Mouse (Mus musculus): ENCODE data around the gene Six5. TPM values are rescaled to one million over a fixed set of nuclear protein-coding genes. Genes with fewer than 3 reads are reported as not detected.
"Not testable (repeated sequence)": the region's sequence is repeated elsewhere in the genome, so short reads cannot be mapped to it uniquely, and the experiment has no call there.

The Six5 gene
- total RNA-seq, 1 experiment, result 3.0 TPM

DNA sequence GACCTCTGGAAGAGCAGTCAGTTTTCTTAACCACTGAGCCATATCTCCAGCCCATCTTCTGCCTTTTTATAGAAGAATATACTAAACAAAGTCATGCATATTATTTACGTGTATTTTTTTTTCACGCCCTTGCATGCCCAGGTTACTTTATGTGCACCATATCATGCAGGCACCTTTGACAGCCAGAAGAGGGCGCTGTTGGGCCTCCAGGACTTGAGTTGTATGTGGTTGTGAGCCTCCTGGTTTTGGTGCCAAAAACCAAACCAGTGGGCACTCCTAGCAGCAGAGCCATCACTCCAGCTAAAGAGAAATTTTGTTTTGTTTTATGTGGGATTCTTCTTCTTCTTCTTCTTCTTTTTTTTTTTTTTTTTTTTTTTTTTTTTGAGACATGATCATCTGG lies 24.9 kb upstream of the Six5 start:
- TF ChIP-seq CHD2 (IDR thresholded peaks at IDR 0.05; ENCODE audit: low read depth, low read length), result no peak
- no peak; the same call in 1 of the 2 replicates for TF ChIP-seq ZNF384 (IDR thresholded peaks at IDR 0.05; ENCODE audit: low read depth, low read length)
- no peak for TF ChIP-seq HCFC1 (IDR thresholded peaks at IDR 0.05; ENCODE audit: borderline replicate concordance, insufficient read depth, low read length)
- TF ChIP-seq ZC3H11A (IDR thresholded peaks at IDR 0.05; ENCODE audit: borderline replicate concordance, low read depth, low read length), result no peak
- no peak for TF ChIP-seq MAFK (IDR thresholded peaks at IDR 0.05; ENCODE audit: insufficient read depth, low read depth, low read length)
- H3K9me3 ChIP-seq (ENCODE audit: control insufficient read depth, insufficient read depth, low read depth, low read length), result no peaks in the 10 kb centered on the region
- no peak overlapping the region for H3K4me3 ChIP-seq (ENCODE audit: insufficient read depth in 1 of 2, low read depth in 1 of 2, low read length in 2 of 2, poor library complexity in 1 of 2, severe bottlenecking in 1 of 2)
- peaks cover 0 to 5% of the 10 kb centered on the region in 2 experiments; a peak in 2 of 4 replicates for H3K4me1 ChIP-seq (ENCODE audit: control insufficient read depth in 2 of 2, insufficient read depth in 2 of 2, low read length in 2 of 2, poor library complexity in 1 of 2)
- no peak overlapping the region for H3K27ac ChIP-seq (ENCODE audit: insufficient read depth, low read depth, low read length, poor library complexity, severe bottlenecking)
- H3K36me3 ChIP-seq (ENCODE audit: control insufficient read depth, insufficient read depth, low read length, poor library complexity, severe bottlenecking), result no peaks in the 10 kb centered on the region
- in situ Hi-C loops (cut with MboI; ENCODE audit: low sequenced_read_pairs in 2 of 2, unreplicated experiment in 2 of 2), result no loop called here
- DNase-seq (ENCODE audit: low read depth, low spot score), result no peak
- no peak overlapping the region for H3K9ac ChIP-seq (ENCODE audit: insufficient read depth, low read depth, low read length, poor library complexity, severe bottlenecking)

DNA sequence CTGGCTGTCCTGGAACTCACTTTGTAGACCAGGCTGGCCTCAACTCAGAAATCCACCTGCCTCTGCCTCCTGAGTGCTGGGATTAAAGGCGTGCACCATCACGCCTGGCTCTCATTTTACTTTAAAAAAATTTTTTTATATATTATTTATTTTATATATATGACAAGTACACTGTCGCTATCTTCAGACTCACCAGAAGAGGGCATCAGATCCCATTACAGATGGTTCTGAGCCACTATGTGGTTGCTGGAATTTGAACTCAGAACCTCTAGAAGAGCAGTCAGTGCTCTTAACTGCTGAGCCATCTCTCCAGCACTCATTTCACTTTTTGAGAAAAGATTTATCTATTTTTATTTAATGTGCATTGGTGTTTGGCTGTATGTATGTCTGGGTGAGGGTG lies 23.4 kb upstream of the Six5 start:
- H3K27ac ChIP-seq (ENCODE audit: insufficient read depth, low read depth, low read length, poor library complexity, severe bottlenecking); H3K4me1 ChIP-seq (ENCODE audit: control insufficient read depth in 2 of 2, insufficient read depth in 2 of 2, low read length in 2 of 2, poor library complexity in 1 of 2); H3K9me3 ChIP-seq (ENCODE audit: control insufficient read depth, insufficient read depth, low read depth, low read length); in situ Hi-C loops (cut with MboI; ENCODE audit: low sequenced_read_pairs in 2 of 2, unreplicated experiment in 2 of 2); H3K36me3 ChIP-seq (ENCODE audit: control insufficient read depth, insufficient read depth, low read length, poor library complexity, severe bottlenecking); DNase-seq (ENCODE audit: low read depth, low spot score); H3K9ac ChIP-seq (ENCODE audit: insufficient read depth, low read depth, low read length, poor library complexity, severe bottlenecking); H3K4me3 ChIP-seq (ENCODE audit: insufficient read depth in 1 of 2, low read depth in 1 of 2, low read length in 2 of 2, poor library complexity in 1 of 2, severe bottlenecking in 1 of 2): not testable (repeated sequence)

DNA sequence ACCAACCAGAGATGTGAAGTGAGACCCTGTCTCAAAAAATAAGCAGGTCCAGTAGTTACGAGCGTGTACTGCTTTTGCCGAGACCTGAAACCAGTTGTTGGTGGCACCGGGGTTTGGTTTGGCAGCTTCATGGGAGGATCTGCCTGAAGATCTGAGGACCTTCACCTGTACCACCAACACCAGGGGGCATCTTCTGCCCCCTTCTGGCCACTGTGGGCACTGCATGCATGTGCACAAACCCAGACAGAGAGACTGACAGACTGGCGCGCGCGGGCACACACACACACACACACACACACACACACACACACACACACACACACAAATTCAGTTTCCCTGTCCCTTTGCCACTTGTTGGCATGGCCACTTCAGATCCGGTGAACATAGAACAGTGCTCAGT lies 20.9 kb upstream of the Six5 start:
- Histone ChIP-seq H3K9me3 (ENCODE audit: control insufficient read depth, insufficient read depth, low read depth, low read length) (no peaks in the 10 kb centered on the region), H3K9ac (ENCODE audit: insufficient read depth, low read depth, low read length, poor library complexity, severe bottlenecking) (no peak overlapping the region), H3K36me3 (ENCODE audit: control insufficient read depth, insufficient read depth, low read length, poor library complexity, severe bottlenecking) (peaks cover 6% of the 10 kb centered on the region), H3K4me3 (ENCODE audit: insufficient read depth in 1 of 2, low read depth in 1 of 2, low read length in 2 of 2, poor library complexity in 1 of 2, severe bottlenecking in 1 of 2) (peak overlapping the region in 1 of 2 experiments; percentile 17; a peak in 1 of 4 replicates), H3K4me1 (ENCODE audit: control insufficient read depth in 2 of 2, insufficient read depth in 2 of 2, low read length in 2 of 2, poor library complexity in 1 of 2) (peaks cover 0 to 12% of the 10 kb centered on the region in 2 experiments; a peak in 3 of 4 replicates), H3K27ac (ENCODE audit: insufficient read depth, low read depth, low read length, poor library complexity, severe bottlenecking) (no peak overlapping the region)
- in situ Hi-C loops (cut with MboI; ENCODE audit: low sequenced_read_pairs in 2 of 2, unreplicated experiment in 2 of 2), result no loop called here
- peak; percentile 82 for DNase-seq (ENCODE audit: low read depth, low spot score)
- TF ChIP-seq CHD2 (IDR thresholded peaks at IDR 0.05; ENCODE audit: low read depth, low read length) (no peak), HCFC1 (IDR thresholded peaks at IDR 0.05; ENCODE audit: borderline replicate concordance, insufficient read depth, low read length) (no peak), ZNF384 (IDR thresholded peaks at IDR 0.05; ENCODE audit: low read depth, low read length) (no peak), ZC3H11A (IDR thresholded peaks at IDR 0.05; ENCODE audit: borderline replicate concordance, low read depth, low read length) (no peak), MAFK (IDR thresholded peaks at IDR 0.05; ENCODE audit: insufficient read depth, low read depth, low read length) (no peak)

DNA sequence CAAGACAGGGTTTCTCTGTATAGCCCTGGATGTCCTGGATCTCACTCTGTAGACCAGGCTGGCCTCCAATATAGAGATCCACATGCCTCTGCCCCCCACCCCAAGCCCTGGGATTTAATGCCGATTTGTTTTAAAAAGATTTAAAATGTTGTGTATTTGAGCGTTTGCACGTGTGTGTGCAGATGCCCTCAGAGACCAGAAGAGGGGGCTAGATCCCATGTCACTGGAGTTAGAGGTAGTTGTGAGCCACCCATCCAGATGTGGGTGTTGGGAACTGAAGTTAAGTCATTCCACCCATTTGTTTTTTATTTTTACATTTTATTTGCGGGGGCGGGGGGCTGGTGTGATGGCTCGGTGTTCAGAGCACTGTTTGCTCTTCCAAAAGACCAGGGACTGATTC lies 19.9 kb upstream of the Six5 start:
- TF ChIP-seq MAFK (IDR thresholded peaks at IDR 0.05; ENCODE audit: insufficient read depth, low read depth, low read length) (no peak), ZC3H11A (IDR thresholded peaks at IDR 0.05; ENCODE audit: borderline replicate concordance, low read depth, low read length) (no peak), HCFC1 (IDR thresholded peaks at IDR 0.05; ENCODE audit: borderline replicate concordance, insufficient read depth, low read length) (no peak), ZNF384 (IDR thresholded peaks at IDR 0.05; ENCODE audit: low read depth, low read length) (no peak), CHD2 (IDR thresholded peaks at IDR 0.05; ENCODE audit: low read depth, low read length) (no peak)
- no peaks in the 10 kb centered on the region for H3K9me3 ChIP-seq (ENCODE audit: control insufficient read depth, insufficient read depth, low read depth, low read length)
- H3K36me3 ChIP-seq (ENCODE audit: control insufficient read depth, insufficient read depth, low read length, poor library complexity, severe bottlenecking), result peaks cover 13% of the 10 kb centered on the region
- H3K4me3 ChIP-seq (ENCODE audit: insufficient read depth in 1 of 2, low read depth in 1 of 2, low read length in 2 of 2, poor library complexity in 1 of 2, severe bottlenecking in 1 of 2), result no peak overlapping the region
- H3K9ac ChIP-seq (ENCODE audit: insufficient read depth, low read depth, low read length, poor library complexity, severe bottlenecking), result no peak overlapping the region
- in situ Hi-C loops (cut with MboI; ENCODE audit: low sequenced_read_pairs in 2 of 2, unreplicated experiment in 2 of 2), result no loop called here
- no peak for DNase-seq (ENCODE audit: low read depth, low spot score)
- no peak overlapping the region for H3K27ac ChIP-seq (ENCODE audit: insufficient read depth, low read depth, low read length, poor library complexity, severe bottlenecking)
- peaks cover 0 to 12% of the 10 kb centered on the region in 2 experiments; a peak in 3 of 4 replicates for H3K4me1 ChIP-seq (ENCODE audit: control insufficient read depth in 2 of 2, insufficient read depth in 2 of 2, low read length in 2 of 2, poor library complexity in 1 of 2)

DNA sequence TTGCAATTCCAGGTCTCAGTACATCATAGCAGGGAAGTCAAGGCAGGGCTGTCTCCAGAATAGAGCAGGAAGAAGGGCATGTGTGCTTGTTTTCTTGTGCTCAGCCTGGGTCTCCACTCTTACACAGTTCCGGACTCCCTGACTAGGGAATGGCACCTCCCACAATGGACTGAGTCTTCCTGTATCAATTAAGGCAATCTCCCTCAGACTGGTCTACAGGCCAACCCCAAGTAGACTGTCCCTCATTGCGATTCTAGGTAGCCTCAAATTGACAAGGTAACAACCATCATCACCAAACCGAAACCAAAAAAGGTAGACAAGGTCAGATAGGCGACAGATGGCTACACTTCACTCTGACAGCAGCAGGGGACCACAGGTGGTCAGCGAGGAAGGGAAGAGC lies 19.2 kb upstream of the Six5 start:
- Histone ChIP-seq H3K27ac (ENCODE audit: insufficient read depth, low read depth, low read length, poor library complexity, severe bottlenecking) (no peak overlapping the region), H3K9ac (ENCODE audit: insufficient read depth, low read depth, low read length, poor library complexity, severe bottlenecking) (no peak overlapping the region), H3K4me1 (ENCODE audit: control insufficient read depth in 2 of 2, insufficient read depth in 2 of 2, low read length in 2 of 2, poor library complexity in 1 of 2) (peaks cover 0 to 16% of the 10 kb centered on the region in 2 experiments; a peak in 3 of 4 replicates), H3K4me3 (ENCODE audit: insufficient read depth in 1 of 2, low read depth in 1 of 2, low read length in 2 of 2, poor library complexity in 1 of 2, severe bottlenecking in 1 of 2) (no peak overlapping the region; a peak in 1 of 4 replicates), H3K36me3 (ENCODE audit: control insufficient read depth, insufficient read depth, low read length, poor library complexity, severe bottlenecking) (peaks cover 19% of the 10 kb centered on the region), H3K9me3 (ENCODE audit: control insufficient read depth, insufficient read depth, low read depth, low read length) (no peaks in the 10 kb centered on the region)
- in situ Hi-C loops (cut with MboI; ENCODE audit: low sequenced_read_pairs in 2 of 2, unreplicated experiment in 2 of 2), result no loop called here
- DNase-seq (ENCODE audit: low read depth, low spot score), result no peak
- TF ChIP-seq HCFC1 (IDR thresholded peaks at IDR 0.05; ENCODE audit: borderline replicate concordance, insufficient read depth, low read length), result no peak
- TF ChIP-seq MAFK (IDR thresholded peaks at IDR 0.05; ENCODE audit: insufficient read depth, low read depth, low read length), result no peak
- no peak for TF ChIP-seq ZC3H11A (IDR thresholded peaks at IDR 0.05; ENCODE audit: borderline replicate concordance, low read depth, low read length)
- no peak for TF ChIP-seq ZNF384 (IDR thresholded peaks at IDR 0.05; ENCODE audit: low read depth, low read length)
- no peak for TF ChIP-seq CHD2 (IDR thresholded peaks at IDR 0.05; ENCODE audit: low read depth, low read length)

Data from ES-E14 (cell line).